Mouse (Mus musculus) lung, adult 18-20 months (tissue): Measurements from ENCODE around the gene Defb30.

Experiments used
- DNase-seq, 2 experiments: peaks; one replicate each; pipeline ENCODE4 v3.0.0; 2022; ENCODE audit warnings: mixed read lengths in 2 of 2

Gene Defb30

DNA sequence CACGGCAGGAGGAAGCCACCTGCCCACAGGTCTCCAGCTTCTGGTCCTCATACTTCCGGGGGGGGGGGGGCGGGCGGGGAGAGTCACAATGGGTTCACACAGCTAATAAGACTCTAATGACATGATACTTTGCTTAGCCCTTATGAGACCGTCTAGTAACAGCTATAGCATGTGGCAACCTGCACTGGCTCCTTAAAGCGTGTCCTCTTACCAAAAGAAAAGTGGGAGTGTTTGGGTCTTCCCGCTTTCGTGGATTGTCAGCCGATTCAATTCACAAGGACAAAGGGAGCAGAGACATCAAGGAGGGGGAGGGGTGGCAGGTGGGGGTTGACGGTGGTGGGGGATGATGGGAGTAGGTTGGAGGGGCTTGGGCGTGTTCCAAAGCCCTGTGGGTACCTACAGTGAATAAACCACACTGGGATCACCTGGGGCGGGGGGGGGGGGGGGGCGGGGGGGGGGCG, at the start of gene Defb30:
TSS of gene Defb30 (minus strand) at position 51 of the 461 bp plus-strand sequence.
- DNase-seq: no peak

- no peak for DNase-seq
Measured at GRCm38 (mm10) chr14:63067708-63068107, 17.9 kb upstream of the Defb30 start.

- peak; percentile 34 to 52 for DNase-seq
Measured at GRCm38 (mm10) chr14:63066630-63067310, 17.0 kb upstream of the Defb30 start.

- no peak for DNase-seq
Measured at GRCm38 (mm10) chr14:63065391-63065790, 15.6 kb upstream of the Defb30 start.

- DNase-seq: no peak
Measured at GRCm38 (mm10) chr14:63062184-63062583, 12.4 kb upstream of the Defb30 start.

DNA sequence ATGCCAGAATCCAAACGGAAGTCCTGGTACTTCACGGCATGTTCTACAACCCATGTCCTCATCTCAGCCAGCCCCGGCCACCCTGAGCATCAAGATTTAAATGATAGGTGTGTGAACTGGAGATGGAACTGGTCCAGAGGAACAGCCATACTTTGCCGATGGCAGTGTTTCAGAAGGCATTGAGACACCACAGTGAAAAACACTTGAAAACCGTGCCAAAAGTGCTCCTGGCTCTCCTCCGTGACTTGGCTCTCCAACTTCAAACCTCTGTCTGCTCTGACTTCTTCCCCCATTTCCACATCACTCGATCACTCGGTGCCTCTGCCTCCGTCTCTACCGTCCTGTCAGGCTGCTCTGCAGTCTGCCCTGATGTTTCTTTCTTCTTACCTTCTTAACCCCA, 10.6 kb upstream of the Defb30 start:
- no peak for DNase-seq

DNA sequence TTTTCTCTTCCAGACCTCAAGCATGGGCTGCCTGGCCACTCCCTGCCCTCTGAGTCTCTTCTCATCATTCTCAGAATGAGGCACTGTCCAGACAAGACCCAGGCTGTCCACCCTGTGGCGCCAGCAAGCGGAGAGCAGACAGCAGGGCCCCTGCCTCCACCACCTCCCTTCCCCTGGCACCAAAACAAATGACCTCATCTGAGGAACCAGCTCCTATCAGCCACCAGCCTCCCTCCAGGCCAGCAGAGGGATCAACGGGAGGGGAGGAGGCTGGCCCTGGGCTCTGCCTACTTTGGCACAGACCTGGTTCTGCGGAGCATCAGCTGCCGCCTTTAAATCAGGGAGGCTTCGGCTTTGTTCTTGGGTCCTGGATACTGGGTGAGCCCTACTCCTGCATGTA, 5.0 kb upstream of the Defb30 start:
- peak; percentile 80 to 89 for DNase-seq

DNA sequence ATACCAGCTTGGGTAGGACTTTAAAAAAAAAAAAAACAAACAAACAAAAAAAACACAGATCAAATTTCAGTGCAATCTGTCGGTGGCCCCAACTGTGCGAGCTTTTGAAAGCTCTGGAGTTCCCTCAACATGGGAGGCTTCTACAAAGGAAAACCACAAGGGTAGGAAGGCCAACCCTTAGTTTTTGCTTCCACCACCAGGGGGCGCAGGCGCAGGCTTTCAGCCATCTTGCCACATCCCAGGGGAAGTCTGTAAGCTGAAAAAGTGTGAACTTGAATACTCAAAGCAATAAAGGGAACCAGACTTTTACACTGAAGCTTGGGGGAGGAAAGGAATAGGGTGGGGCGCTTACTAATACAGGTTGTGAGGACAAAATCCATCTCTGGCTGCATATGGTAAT, 1.0 kb upstream of the Defb30 start:
- DNase-seq: peak; percentile 56 to 65

- no peak for DNase-seq
Measured at GRCm38 (mm10) chr14:63046691-63047090, 3.1 kb downstream of the Defb30 start, which contains the start of gene Defb42. Defb42 (plus strand) TSS chr14:63046991.

DNA sequence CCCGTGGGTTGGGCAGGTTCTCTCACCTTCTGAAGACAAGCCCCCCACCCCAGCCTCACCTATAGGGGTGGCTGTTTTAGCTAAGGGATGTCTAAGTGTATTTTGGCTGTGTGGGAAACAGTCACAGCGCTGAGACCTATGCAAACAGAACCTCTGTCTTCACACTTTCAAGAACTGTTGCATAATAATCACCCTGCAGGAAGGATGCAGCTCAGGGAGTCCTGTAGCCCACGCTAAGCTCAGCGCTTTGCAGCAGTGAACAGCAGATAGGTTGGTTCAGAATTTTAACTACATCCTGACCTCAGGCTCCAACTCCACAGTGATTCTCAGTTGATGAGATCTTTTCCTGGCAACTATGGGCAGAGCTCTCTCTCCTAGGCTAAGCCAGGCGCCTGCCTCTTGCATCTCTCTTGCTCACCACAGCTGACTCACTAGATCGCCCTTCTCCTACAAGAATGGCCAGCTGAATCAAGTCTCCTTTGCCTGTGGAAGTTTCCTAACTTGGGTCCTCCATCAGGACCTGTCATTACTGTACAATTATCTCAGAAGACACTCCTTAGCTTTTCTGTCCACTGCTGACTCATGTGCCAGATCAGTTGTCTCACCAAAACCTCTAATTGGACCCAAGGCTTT, 29.1 kb downstream of the Defb30 start:
- no peak for DNase-seq

- no peak for DNase-seq
Measured at GRCm38 (mm10) chr14:63014667-63015066, 35.1 kb downstream of the Defb30 start.

DNA sequence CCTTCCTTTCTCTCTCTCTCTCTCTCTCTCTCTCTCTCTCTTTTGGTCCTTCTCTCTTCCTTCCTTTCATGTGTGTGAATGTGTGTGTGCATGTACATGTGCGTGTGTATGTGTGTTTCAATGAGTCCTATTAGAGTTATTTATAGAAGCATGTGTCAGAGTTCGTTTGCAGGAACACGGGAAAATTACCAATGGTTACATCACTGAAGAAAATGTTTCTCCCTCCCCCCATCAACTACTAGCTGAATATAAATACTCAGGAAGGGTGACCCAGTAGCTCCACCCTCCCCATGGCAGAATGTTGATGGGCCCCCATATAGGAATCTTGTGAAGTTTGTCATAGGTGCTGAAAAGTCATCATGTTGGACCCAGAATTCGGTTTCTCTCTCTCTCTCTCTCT, 36.7 kb downstream of the Defb30 start:
- no peak for DNase-seq

GRCm38 (mm10) chr14:63011471-63011870, 38.3 kb downstream of the Defb30 start, which contains the start of gene Defb43:
Defb43 (plus strand) TSS chr14:63011771.
- no peak for DNase-seq

GRCm38 (mm10) chr14:63002588-63002987, 47.2 kb downstream of the Defb30 start:
- DNase-seq: no peak

DNA sequence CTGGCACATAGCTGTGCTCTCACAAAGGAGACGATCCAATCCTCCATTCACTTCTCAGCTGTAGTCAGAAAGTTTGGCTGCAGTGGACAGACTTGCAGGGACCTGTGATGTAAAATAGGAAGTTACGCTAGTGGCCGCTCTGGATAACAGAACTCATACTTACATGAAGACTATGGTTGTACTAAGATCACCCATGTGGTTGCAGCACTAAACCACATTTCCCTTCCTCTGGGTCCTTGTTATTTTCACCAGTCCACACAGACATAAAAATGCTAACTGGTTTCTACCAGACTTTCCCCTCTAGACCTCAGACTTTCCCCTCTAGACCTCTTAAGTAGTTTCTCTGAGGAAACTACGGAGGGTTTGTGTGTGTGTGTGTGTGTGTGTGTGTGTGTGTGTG, 50.8 kb downstream of the Defb30 start:
- DNase-seq: no peak

GRCm38 (mm10) chr14:62997777-62998176, 52.0 kb downstream of the Defb30 start, which contains the start of gene Defb47:
Defb47 (plus strand) TSS chr14:62998077.
- DNase-seq: no peak

DNA sequence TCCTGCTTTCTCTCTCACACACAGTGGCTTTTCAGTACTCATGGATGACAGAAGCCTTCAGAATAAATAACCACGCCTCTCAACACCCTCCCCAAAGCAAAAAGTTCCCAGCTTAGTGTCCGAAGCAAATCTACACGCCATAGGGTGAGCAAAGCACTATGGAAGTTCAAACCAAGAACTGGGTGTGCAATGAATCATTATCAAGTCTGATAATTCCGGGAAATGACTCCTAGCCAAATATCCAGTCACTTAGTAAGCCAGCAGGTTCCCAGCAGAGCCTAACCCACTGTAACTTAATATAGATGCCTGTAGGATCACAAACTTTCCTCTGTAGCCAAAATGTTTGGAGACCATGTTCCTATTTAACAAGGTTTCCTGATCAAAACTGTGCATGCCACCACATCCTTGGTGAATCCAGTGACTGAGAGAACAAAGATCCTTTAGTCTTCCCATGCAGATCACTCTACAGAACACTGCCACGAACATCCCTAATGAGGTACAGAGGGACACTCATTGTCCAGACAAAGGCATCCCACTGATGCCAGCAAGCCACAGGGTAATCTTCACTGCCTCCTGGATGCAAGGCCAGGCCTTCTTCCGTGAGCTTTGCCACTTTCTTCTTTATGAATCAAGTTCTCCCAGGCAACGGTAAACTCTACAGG, 57.8 kb downstream of the Defb30 start:
- no peak for DNase-seq

GRCm38 (mm10) chr14:62991271-62991670, 58.5 kb downstream of the Defb30 start:
- no peak for DNase-seq

DNA sequence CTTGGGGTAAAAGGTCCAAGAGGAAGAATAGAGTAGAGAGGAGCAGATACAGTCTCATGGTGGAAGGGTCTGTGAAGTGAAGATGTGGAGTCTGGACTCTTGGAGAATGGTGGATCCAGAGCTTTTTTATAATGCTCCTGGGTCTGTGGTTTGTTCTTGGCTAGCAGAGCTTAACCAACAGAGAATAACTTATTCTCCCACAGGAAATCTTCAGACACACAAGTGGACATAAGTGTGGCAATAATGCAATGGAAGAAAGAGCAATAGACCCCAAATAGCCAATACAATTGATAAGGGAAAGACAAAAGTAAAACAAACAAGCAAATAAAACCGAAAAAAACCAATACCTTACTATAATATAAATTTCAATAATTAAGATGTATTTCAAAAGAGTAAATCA, 65.3 kb downstream of the Defb30 start, which contains the start of gene Defb48:
TSS of gene Defb48 (minus strand) at position 101 of the 400 bp plus-strand sequence.
- no peak for DNase-seq
